Mouse (Mus musculus) spleen, adult 18-20 months (tissue): ENCODE results near the gene C1qtnf9.

Source experiments
- DNase-seq, 2 experiments: peaks; one replicate each; pipeline ENCODE4 v3.0.0; 2022; ENCODE audit warnings: mixed read lengths in 2 of 2

The C1qtnf9 gene

GRCm38 (mm10) chr14:60796600-60797322, 28.8 kb downstream of the C1qtnf9 start:
- DNase-seq, result no peak

GRCm38 (mm10) chr14:60797596-60797995, 29.7 kb downstream of the C1qtnf9 start:
- DNase-seq, result no peak

- DNase-seq, result no peak
Observed at GRCm38 (mm10) chr14:60798721-60799120, 30.8 kb downstream of the C1qtnf9 start.

GRCm38 (mm10) chr14:60799762-60800728, 32.1 kb downstream of the C1qtnf9 start:
- no peak for DNase-seq

- DNase-seq, result no peak
Observed at GRCm38 (mm10) chr14:60802026-60802425, 34.1 kb downstream of the C1qtnf9 start.

- no peak for DNase-seq
Observed at GRCm38 (mm10) chr14:60804978-60805377, 37.0 kb downstream of the C1qtnf9 start.

- DNase-seq, result no peak
Observed at GRCm38 (mm10) chr14:60805871-60806270, 37.9 kb downstream of the C1qtnf9 start.

GRCm38 (mm10) chr14:60806891-60807344, 39.0 kb downstream of the C1qtnf9 start:
- no peak for DNase-seq

GRCm38 (mm10) chr14:60809881-60810280, 41.9 kb downstream of the C1qtnf9 start:
- DNase-seq, result no peak

- no peak for DNase-seq
Observed at GRCm38 (mm10) chr14:60811547-60811946, 43.6 kb downstream of the C1qtnf9 start.

- no peak for DNase-seq
Observed at GRCm38 (mm10) chr14:60815098-60815497, 47.2 kb downstream of the C1qtnf9 start.

GRCm38 (mm10) chr14:60818045-60818444, 50.1 kb downstream of the C1qtnf9 start:
- no peak for DNase-seq

- no peak for DNase-seq
Observed at GRCm38 (mm10) chr14:60830096-60830495, 62.2 kb downstream of the C1qtnf9 start.
